Mouse (Mus musculus) MEL (cell line): Measurements from ENCODE around the gene Glis1. TPM values are rescaled to one million over a fixed set of nuclear protein-coding genes. Genes with fewer than 3 reads are reported as not detected.

Experiments used
- DNase-seq: peaks from one replicate; pipeline ENCODE4 v3.0.0; 2011; ENCODE audit warnings: low read depth, low spot score
- H3K27ac ChIP-seq: 2 replicates; pipeline ENCODE4 v1.5.1; 2012; ENCODE audit warnings: low read depth, mild to moderate bottlenecking, control low read depth, low read length, moderate library complexity; ENCODE audit not compliant: control insufficient read depth
- H3K27me3 ChIP-seq, 2 experiments: fragments of 150-350 bp in 1 of 2; sonication (generic) in 1 of 2; 2 replicates each; pipeline ENCODE4 v1.6.1; 2012; ENCODE audit warnings: low read length in 2 of 2, mild to moderate bottlenecking in 2 of 2, improper control_type of control experiment in 1 of 2, moderate library complexity in 1 of 2; ENCODE audit not compliant: insufficient read depth in 2 of 2, control insufficient read depth in 1 of 2
- H3K36me3 ChIP-seq, 2 experiments: 2 replicates each; pipeline ENCODE4 v1.6.1; 2012 to 2014; ENCODE audit warnings: low read length in 2 of 2, improper control_type of control experiment in 1 of 2, inconsistent platforms in 1 of 2, mild to moderate bottlenecking in 1 of 2; ENCODE audit not compliant: insufficient read depth in 2 of 2, control insufficient read depth in 1 of 2
- H3K4me1 ChIP-seq, 2 experiments: fragments of 150-350 bp in 1 of 2; sonication (generic) in 1 of 2; 2 replicates each; pipeline ENCODE4 v1.6.1; 2012; ENCODE audit warnings: low read length in 2 of 2, improper control_type of control experiment in 1 of 2, mild to moderate bottlenecking in 1 of 2; ENCODE audit not compliant: insufficient read depth in 2 of 2, control insufficient read depth in 1 of 2
- H3K4me3 ChIP-seq, 2 experiments: fragments of 150-350 bp in 1 of 2; sonication (generic) in 1 of 2; 2 replicates each; pipeline ENCODE4 v1.5.1; 2012; ENCODE audit warnings: low read depth in 2 of 2, low read length in 2 of 2, mild to moderate bottlenecking in 2 of 2, moderate library complexity in 2 of 2, control low read depth in 1 of 2, improper control_type of control experiment in 1 of 2; ENCODE audit not compliant: control insufficient read depth in 1 of 2, insufficient read depth in 1 of 2
- H3K79me2 ChIP-seq: 2 replicates; pipeline ENCODE4 v1.6.1; 2012; ENCODE audit warnings: mild to moderate bottlenecking, low read length, moderate library complexity; ENCODE audit not compliant: control insufficient read depth, poor library complexity, insufficient read depth
- H3K9ac ChIP-seq: 2 replicates; pipeline ENCODE4 v1.6.1; 2012; ENCODE audit warnings: low read depth, mild to moderate bottlenecking, control low read depth, low read length, moderate library complexity; ENCODE audit not compliant: control insufficient read depth, poor library complexity, severe bottlenecking
- H3K9me3 ChIP-seq: fragments of 150-350 bp; sonication (generic); replicated peaks from 2 replicates; pipeline ENCODE4 v1.6.1; 2012; ENCODE audit warnings: mild to moderate bottlenecking, low read length, improper control_type of control experiment, moderate library complexity; ENCODE audit not compliant: insufficient read depth
- BHLHE40 ChIP-seq: IDR thresholded peaks from 2 replicates; pipeline ENCODE4 v1.6.1; 2012; ENCODE audit warnings: low read depth, mild to moderate bottlenecking, inconsistent platforms, low read length, improper control_type of control experiment, borderline replicate concordance
- CHD1 ChIP-seq: IDR thresholded peaks from 2 replicates; pipeline ENCODE4 v1.6.1; 2012; ENCODE audit warnings: low read depth, mild to moderate bottlenecking, inconsistent platforms, low read length, improper control_type of control experiment
- CHD2 ChIP-seq: IDR thresholded peaks from 2 replicates; pipeline ENCODE4 v1.6.1; 2011; ENCODE audit warnings: low read length, improper control_type of control experiment
- CTCF ChIP-seq, 3 experiments: IDR thresholded peaks in 2 of 3; conservative IDR thresholded peaks in 1 of 3; 2 replicates each; pipeline ENCODE4 v1.5.1; 2011 to 2012; ENCODE audit warnings: low read length in 3 of 3, low read depth in 2 of 3, mild to moderate bottlenecking in 2 of 3, improper control_type of control experiment in 1 of 3, inconsistent platforms in 1 of 3, mixed read lengths in 1 of 3, moderate library complexity in 1 of 3; ENCODE audit not compliant: control insufficient read depth in 1 of 3, insufficient read depth in 1 of 3, poor library complexity in 1 of 3, severe bottlenecking in 1 of 3
- ELF1 ChIP-seq: IDR thresholded peaks from 2 replicates; pipeline ENCODE4 v1.6.1; 2014; ENCODE audit warnings: low read depth, mild to moderate bottlenecking, inconsistent platforms, low read length, improper control_type of control experiment, moderate library complexity
- EP300 ChIP-seq, 2 experiments: IDR thresholded peaks; 2 replicates each; pipeline ENCODE4 v1.6.1; 2011; ENCODE audit warnings: improper control_type of control experiment in 2 of 2, low read length in 2 of 2, low read depth in 1 of 2, mild to moderate bottlenecking in 1 of 2
- ETS1 ChIP-seq: IDR thresholded peaks from 2 replicates; pipeline ENCODE4 v1.6.1; 2012; ENCODE audit warnings: low read depth, mild to moderate bottlenecking, inconsistent platforms, low read length, improper control_type of control experiment, moderate library complexity
- GABPA ChIP-seq: IDR thresholded peaks from 2 replicates; pipeline ENCODE4 v1.6.1; 2012; ENCODE audit warnings: low read depth, mild to moderate bottlenecking, inconsistent platforms, low read length, improper control_type of control experiment, moderate library complexity
- GATA1 ChIP-seq: IDR thresholded peaks from 2 replicates; pipeline ENCODE4 v1.6.1; 2011; ENCODE audit warnings: low read depth, low read length, improper control_type of control experiment
- HCFC1 ChIP-seq: IDR thresholded peaks from 2 replicates; pipeline ENCODE4 v1.6.1; 2012; ENCODE audit warnings: low read depth, mild to moderate bottlenecking, inconsistent platforms, low read length, improper control_type of control experiment, moderate library complexity
- JUND ChIP-seq: IDR thresholded peaks from 2 replicates; pipeline ENCODE4 v1.6.1; 2011; ENCODE audit warnings: low read depth, mild to moderate bottlenecking, improper control_type of control experiment, low read length
- MEF2A ChIP-seq: IDR thresholded peaks from 2 replicates; pipeline ENCODE4 v1.6.1; 2014; ENCODE audit warnings: low read depth, mild to moderate bottlenecking, inconsistent platforms, low read length, improper control_type of control experiment; ENCODE audit not compliant: poor library complexity, insufficient replicate concordance, severe bottlenecking; ENCODE audit errors: extremely low read depth
- MYC ChIP-seq: IDR thresholded peaks from 2 replicates; pipeline ENCODE4 v1.6.1; 2011; ENCODE audit warnings: low read depth, mild to moderate bottlenecking, low read length, improper control_type of control experiment, moderate library complexity
- NRF1 ChIP-seq: IDR thresholded peaks from 2 replicates; pipeline ENCODE4 v1.6.1; 2014; ENCODE audit warnings: low read depth, mild to moderate bottlenecking, inconsistent platforms, low read length, improper control_type of control experiment, moderate library complexity; ENCODE audit not compliant: poor library complexity, insufficient read depth, severe bottlenecking
- POLR2A ChIP-seq, 2 experiments: IDR thresholded peaks; 2 replicates each; pipeline ENCODE4 v1.6.1; 2011 to 2012; ENCODE audit warnings: low read length in 2 of 2, mild to moderate bottlenecking in 2 of 2, control low read depth in 1 of 2, improper control_type of control experiment in 1 of 2, low read depth in 1 of 2, moderate library complexity in 1 of 2; ENCODE audit not compliant: control insufficient read depth in 1 of 2, insufficient read depth in 1 of 2, poor library complexity in 1 of 2
- POLR2AphosphoS2 ChIP-seq: IDR thresholded peaks from 2 replicates; pipeline ENCODE4 v1.6.1; 2011; ENCODE audit warnings: low read length, improper control_type of control experiment
- POLR2AphosphoS5 ChIP-seq: IDR thresholded peaks from 2 replicates; pipeline ENCODE4 v1.6.1; 2012; ENCODE audit warnings: low read depth, borderline replicate concordance, mild to moderate bottlenecking, inconsistent platforms, low read length, moderate library complexity, mixed read lengths
- RCOR1 ChIP-seq: IDR thresholded peaks from 2 replicates; pipeline ENCODE4 v1.6.1; 2012; ENCODE audit warnings: low read depth, mild to moderate bottlenecking, inconsistent platforms, low read length, improper control_type of control experiment
- SMC3 ChIP-seq: IDR thresholded peaks from 2 replicates; pipeline ENCODE4 v1.6.1; 2011; ENCODE audit warnings: low read depth, low read length, improper control_type of control experiment
- TBP ChIP-seq: IDR thresholded peaks from 2 replicates; pipeline ENCODE4 v1.8.0; 2011; ENCODE audit warnings: low read depth, low read length, improper control_type of control experiment
- TCF12 ChIP-seq: IDR thresholded peaks from 2 replicates; pipeline ENCODE4 v1.6.1; 2014; ENCODE audit warnings: low read depth, mild to moderate bottlenecking, inconsistent platforms, low read length, improper control_type of control experiment, moderate library complexity
- UBTF ChIP-seq: IDR thresholded peaks from 2 replicates; pipeline ENCODE4 v1.6.1; 2012; ENCODE audit warnings: low read depth, mild to moderate bottlenecking, inconsistent platforms, low read length, improper control_type of control experiment, moderate library complexity, borderline replicate concordance; ENCODE audit not compliant: insufficient read depth
- USF2 ChIP-seq, 2 experiments: IDR thresholded peaks; 2 replicates each; pipeline ENCODE4 v1.6.1; 2011 to 2012; ENCODE audit warnings: improper control_type of control experiment in 2 of 2, low read length in 2 of 2, borderline replicate concordance in 1 of 2, inconsistent platforms in 1 of 2, low read depth in 1 of 2, mild to moderate bottlenecking in 1 of 2; ENCODE audit not compliant: insufficient read depth in 1 of 2
- ZC3H11A ChIP-seq: IDR thresholded peaks from 2 replicates; pipeline ENCODE4 v1.6.1; 2012; ENCODE audit warnings: low read depth, mild to moderate bottlenecking, inconsistent platforms, low read length, improper control_type of control experiment
- ZKSCAN1 ChIP-seq: IDR thresholded peaks from 2 replicates; pipeline ENCODE4 v1.6.1; 2012; ENCODE audit warnings: low read depth, mild to moderate bottlenecking, inconsistent platforms, low read length, improper control_type of control experiment, moderate library complexity
- ZMIZ1 ChIP-seq: IDR thresholded peaks from 2 replicates; pipeline ENCODE4 v1.6.1; 2012; ENCODE audit warnings: low read depth, mild to moderate bottlenecking, inconsistent platforms, low read length, improper control_type of control experiment, moderate library complexity
- ZNF384 ChIP-seq: IDR thresholded peaks from 2 replicates; pipeline ENCODE4 v1.6.1; 2012; ENCODE audit warnings: low read depth, mild to moderate bottlenecking, inconsistent platforms, low read length, improper control_type of control experiment
- polyA plus RNA-seq, 2 experiments: library from polyadenylated mRNA; stranded (reverse) in 1 of 2; unstranded in 1 of 2; fragments of >175 nt in 1 of 2; fragments of >200 nt in 1 of 2; gene quantifications; 2 replicates each; pipeline versions ENCODE4 v1.2.1 to v1.2.4; 2012; ENCODE audit warnings: low replicate concordance in 2 of 2, low read depth in 1 of 2; ENCODE audit not compliant: insufficient read length in 2 of 2, insufficient read depth in 1 of 2, missing spikeins in 1 of 2
- total RNA-seq: library from RNA; depleted of rRNA; stranded (reverse); fragments of 300-350 nt; gene quantifications from 2 replicates; pipeline ENCODE4 v1.2.3, GENCODE M21; 2012

Gene Glis1
- total and polyA plus RNA-seq, 3 experiments = 0.46 to 0.93 TPM; not detected in 1

- H3K27me3 ChIP-seq = no peaks in the 10 kb centered on the region
- no peaks in the 10 kb centered on the region for H3K9me3 ChIP-seq
- no peaks in the 10 kb centered on the region for H3K4me1 ChIP-seq
- H3K4me3 ChIP-seq = no peak overlapping the region
- TF ChIP-seq ZC3H11A (no peak), NRF1 (no peak), EP300 (IDR thresholded peaks at IDR 0.05; ENCODE audit: low read depth in 1 of 2, low read length in 2 of 2) (no peak), POLR2AphosphoS5 (no peak), POLR2AphosphoS2 (no peak), UBTF (no peak), GATA1 (no peak), JUND (no peak), MYC (no peak), CTCF (IDR thresholded peaks at IDR 0.05 in 2 of 3, conservative IDR thresholded peaks at IDR 0.05 in 1 of 3; ENCODE audit: control insufficient read depth in 1 of 3, insufficient read depth in 1 of 3, low read depth in 2 of 3, low read length in 3 of 3, poor library complexity in 1 of 3, severe bottlenecking in 1 of 3) (no peak), TCF12 (no peak), ZNF384 (no peak), HCFC1 (no peak), ETS1 (no peak), ZMIZ1 (no peak), BHLHE40 (no peak), CHD1 (no peak), USF2 (IDR thresholded peaks at IDR 0.05; ENCODE audit: borderline replicate concordance in 1 of 2, insufficient read depth in 1 of 2, low read depth in 1 of 2, low read length in 2 of 2) (no peak), TBP (no peak), MEF2A (no peak)
- no peaks in the 10 kb centered on the region for H3K36me3 ChIP-seq
- no peak for DNase-seq
- H3K27ac ChIP-seq = no peak overlapping the region
- no peaks in the 10 kb centered on the region for H3K79me2 ChIP-seq
- no peak overlapping the region for H3K9ac ChIP-seq
Observed at GRCm38 (mm10) chr4:107586391-107586790, 152.0 kb downstream of the Glis1 start.

- Histone ChIP-seq H3K79me2 (no peaks in the 10 kb centered on the region), H3K36me3 (no peaks in the 10 kb centered on the region), H3K27me3 (no peaks in the 10 kb centered on the region), H3K27ac (no peak overlapping the region), H3K9ac (no peak overlapping the region), H3K4me3 (no peak overlapping the region), H3K9me3 (no peaks in the 10 kb centered on the region), H3K4me1 (no peaks in the 10 kb centered on the region)
- TF ChIP-seq MYC (no peak), RCOR1 (no peak), GATA1 (no peak), NRF1 (no peak), EP300 (IDR thresholded peaks at IDR 0.05; ENCODE audit: low read depth in 1 of 2, low read length in 2 of 2) (no peak), SMC3 (no peak), USF2 (IDR thresholded peaks at IDR 0.05; ENCODE audit: borderline replicate concordance in 1 of 2, insufficient read depth in 1 of 2, low read depth in 1 of 2, low read length in 2 of 2) (no peak), ZKSCAN1 (no peak), ELF1 (no peak), ZC3H11A (no peak), CHD2 (no peak), POLR2A (IDR thresholded peaks at IDR 0.05; ENCODE audit: control insufficient read depth in 1 of 2, insufficient read depth in 1 of 2, low read depth in 1 of 2, low read length in 2 of 2, poor library complexity in 1 of 2) (no peak), UBTF (no peak), TCF12 (no peak), GABPA (no peak), POLR2AphosphoS5 (no peak)
- no peak for DNase-seq
Observed at GRCm38 (mm10) chr4:107588637-107589036, 154.2 kb downstream of the Glis1 start.
